Comparison of ENCODE assay signal across 17 mouse cellular contexts in the genomic region with DNA sequence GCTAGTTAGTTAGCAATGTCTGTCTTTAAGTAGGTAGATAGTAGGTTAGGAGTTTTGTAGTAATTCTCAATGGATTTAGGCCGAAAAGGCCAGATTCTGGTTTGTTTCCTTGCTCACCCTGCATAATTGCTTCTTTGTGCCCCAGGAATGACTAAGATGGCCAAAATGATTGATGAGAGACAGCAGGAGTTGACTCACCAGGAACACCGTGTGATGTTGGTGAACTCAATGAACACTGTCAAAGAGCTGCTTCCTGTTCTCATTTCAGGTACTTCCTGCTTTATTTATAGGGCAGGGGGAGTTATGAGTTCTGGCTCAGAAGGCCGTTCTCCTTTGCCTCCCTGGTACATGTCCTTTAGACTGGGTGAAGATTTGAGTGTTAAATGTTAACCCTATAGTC. TPM values are rescaled to one million over a fixed set of nuclear protein-coding genes. Genes with fewer than 3 reads are reported as not detected.
DNase-seq lines count a peak whose midpoint lies in the region; ATAC-seq and TF ChIP-seq lines count a peak whose summit lies in the region.
"Had no signal": no experiment of that assay in that cellular context is flagged by ENCODE, and none has a peak within 500 bp of the region (broad histone marks: within the 10 kb centered on the region; RNA-seq: fewer than 3 reads in every experiment).

No protein-coding gene starts in this region.

- H3K36me3 ChIP-seq in heart, adult 2 months (ENCODE audit: control insufficient read depth, insufficient read depth, low read length): peaks cover 24% of the 10 kb centered on the region
- H3K36me3 ChIP-seq in lung, embryonic 14.5 days (ENCODE audit: insufficient read depth): peaks cover 17% of the 10 kb centered on the region
- H3K36me3 ChIP-seq in neural tube, embryonic 15.5 days: no peaks in the 10 kb centered on the region; the same call in 1 of the 2 replicates
- H3K36me3 ChIP-seq: hindbrain, embryonic 13.5 days; midbrain, embryonic 13.5 days had no signal

- TF ChIP-seq POLR2A in heart, adult 2 months (IDR thresholded peaks at IDR 0.05; ENCODE audit: insufficient read depth, low read depth, low read length): no peak
- TF ChIP-seq POLR2A in lung, adult 2 months (IDR thresholded peaks at IDR 0.05; ENCODE audit: borderline replicate concordance, extremely low read depth, low read depth, low read length): no peak

- no peak overlapping the region for H3K27ac ChIP-seq in heart, adult 2 months
- no peak overlapping the region for H3K27ac ChIP-seq in lung, embryonic 14.5 days (ENCODE audit: low read depth)
- H3K27ac ChIP-seq in neural tube, embryonic 15.5 days (replicated peaks): no peak overlapping the region
- H3K27ac ChIP-seq: forebrain, embryonic 10.5 days; heart, embryonic 13.5 days; hindbrain, embryonic 13.5 days; liver, embryonic 12.5 days; midbrain, embryonic 13.5 days; neural tube, embryonic 12.5 days had no signal

- no peak overlapping the region for H3K9ac ChIP-seq in heart, adult 2 months (ENCODE audit: low read depth, low read length)
- H3K9ac ChIP-seq in lung, embryonic 14.5 days: no peak overlapping the region
- no peak overlapping the region for H3K9ac ChIP-seq in neural tube, embryonic 15.5 days (replicated peaks)
- H3K9ac ChIP-seq: forebrain, postnatal 0 days; heart, embryonic 13.5 days; hindbrain, embryonic 13.5 days; liver, embryonic 12.5 days; midbrain, embryonic 13.5 days; neural tube, embryonic 12.5 days had no signal

- H3K27me3 ChIP-seq in heart, adult 2 months (ENCODE audit: control insufficient read depth, insufficient read depth, low read length): no peaks in the 10 kb centered on the region
- no peaks in the 10 kb centered on the region for H3K27me3 ChIP-seq in lung, embryonic 14.5 days (ENCODE audit: insufficient read depth, low read length)
- H3K27me3 ChIP-seq in neural tube, embryonic 15.5 days (replicated peaks): no peaks in the 10 kb centered on the region
- H3K27me3 ChIP-seq: heart, embryonic 13.5 days; hindbrain, embryonic 13.5 days; liver, embryonic 12.5 days; midbrain, embryonic 13.5 days; neural tube, embryonic 12.5 days had no signal

- DNase-seq in heart, adult 11 months: peak; percentile 39
- no peak for DNase-seq in heart, adult 2 months
- peak; percentile 28 for DNase-seq in lung, embryonic 14.5 days
- no peak for DNase-seq in lung, adult 2 months
- DNase-seq in MN1 (ENCODE audit: low spot score): peak; percentile 13
- DNase-seq in left cerebral cortex, adult 11 months (ENCODE audit: low spot score): no peak
- DNase-seq: cerebellum, adult 8-10 months; forebrain, postnatal 0 days; right cerebral cortex, adult 18-20 months; thymus, postnatal 14 days had no signal

- no peak overlapping the region for H3K4me3 ChIP-seq in heart, adult 2 months
- no peak overlapping the region for H3K4me3 ChIP-seq in lung, embryonic 14.5 days (ENCODE audit: low read depth, low read length)
- no peak overlapping the region for H3K4me3 ChIP-seq in lung, adult 2 months (replicated peaks; ENCODE audit: extremely low read depth, low read depth, low read length)
- H3K4me3 ChIP-seq in neural tube, embryonic 15.5 days (replicated peaks): no peak overlapping the region
- H3K4me3 ChIP-seq: forebrain, embryonic 10.5 days; heart, embryonic 13.5 days; hindbrain, embryonic 13.5 days; liver, embryonic 12.5 days; midbrain, embryonic 13.5 days; neural tube, embryonic 12.5 days had no signal

- H3K4me2 ChIP-seq in lung, embryonic 14.5 days: no peak overlapping the region
- no peak overlapping the region for H3K4me2 ChIP-seq in neural tube, embryonic 15.5 days
- H3K4me2 ChIP-seq: heart, embryonic 13.5 days; hindbrain, embryonic 13.5 days; liver, embryonic 12.5 days; midbrain, embryonic 13.5 days; neural tube, embryonic 12.5 days had no signal

- H3K4me1 ChIP-seq in heart, adult 2 months (ENCODE audit: control insufficient read depth, insufficient read depth, low read length): peaks cover 5% of the 10 kb centered on the region
- H3K4me1 ChIP-seq in lung, embryonic 14.5 days (ENCODE audit: insufficient read depth): no peaks in the 10 kb centered on the region
- peaks cover 5% of the 10 kb centered on the region for H3K4me1 ChIP-seq in lung, adult 2 months (ENCODE audit: control insufficient read depth, insufficient read depth, low read length)
- H3K4me1 ChIP-seq in neural tube, embryonic 15.5 days: no peaks in the 10 kb centered on the region
- H3K4me1 ChIP-seq: hindbrain, embryonic 13.5 days; liver, embryonic 12.5 days; midbrain, embryonic 13.5 days; neural tube, embryonic 12.5 days had no signal

- H3K9me3 ChIP-seq in lung, embryonic 14.5 days (ENCODE audit: low read depth, low read length): no peaks in the 10 kb centered on the region
- H3K9me3 ChIP-seq in neural tube, embryonic 15.5 days (replicated peaks): no peaks in the 10 kb centered on the region
- H3K9me3 ChIP-seq: forebrain, embryonic 10.5 days; heart, embryonic 13.5 days; hindbrain, embryonic 13.5 days; liver, embryonic 12.5 days; midbrain, embryonic 13.5 days; neural tube, embryonic 12.5 days had no signal

- TF ChIP-seq CTCF in heart, adult 2 months (IDR thresholded peaks at IDR 0.05): no peak
- TF ChIP-seq CTCF in lung, embryonic 14.5 days (IDR thresholded peaks at IDR 0.05; ENCODE audit: low read depth): no peak
- TF ChIP-seq CTCF in lung, adult 2 months (IDR thresholded peaks at IDR 0.05; ENCODE audit: insufficient read depth, low read length): no peak

- intact Hi-C loops in heart, adult 2 months (cut with DNase I): no loop called here

- ATAC-seq in lung, embryonic 14.5 days (ENCODE audit: insufficient read depth): no peak
- ATAC-seq in neural tube, embryonic 15.5 days (ENCODE audit: low FRiP score): no peak
- ATAC-seq: forebrain, postnatal 0 days; liver, embryonic 12.5 days; midbrain, embryonic 13.5 days had no signal

- 33% methylated on average over 3 of the region's 3 CpGs for WGBS in heart, adult 2 months
- WGBS in lung, embryonic 14.5 days: 37% methylated on average over 3 of the region's 3 CpGs
- 31% methylated on average over 3 of the region's 3 CpGs for WGBS in lung, adult 2 months
- 52% methylated on average over 3 of the region's 3 CpGs for WGBS in neural tube, embryonic 15.5 days

- H3K79me2 ChIP-seq in heart, adult 2 months (replicated peaks; ENCODE audit: control insufficient read depth, insufficient read depth, low read length): peaks cover 1% of the 10 kb centered on the region

- TF ChIP-seq EP300 in heart, adult 2 months (IDR thresholded peaks at IDR 0.05; ENCODE audit: insufficient read depth, low read depth, low read length): no peak

RNA-seq across cellular contexts. Expression of a gene that starts 56.3 kb away (rescaled TPM):
- 100 to 1,000 TPM; 102 to 103 TPM for total RNA-seq in heart, adult 2 months (2021)
- polyA plus RNA-seq in heart, adult 2 months (2012; rRNA removed): 62.4 and 117 TPM in 2 replicates
- polyA plus RNA-seq in lung, embryonic 14.5 days (2014; fragmentation: Nextera tagmentation; extraction: Ambion mirVana): 64.3 and 69.5 TPM in 2 replicates
- 96.8 and 144 TPM in 2 replicates for polyA plus RNA-seq in lung, adult 2 months (2012; rRNA removed)
- polyA plus RNA-seq in neural tube, embryonic 15.5 days (2015; fragmentation: Nextera tagmentation; extraction: Ambion mirVana): 17.5 and 23.3 TPM in 2 replicates

Comparison
In these comparisons a context has a peak if more than half of its experiments do, and no peak if none do; other contexts are left out.
1. DNase-seq: peak in heart, adult 11 months (single experiment), lung, embryonic 14.5 days (single experiment) and MN1 (single experiment); none in heart, adult 2 months (0 of 2), lung, adult 2 months (single experiment) and left cerebral cortex, adult 11 months (single experiment).